Mouse (Mus musculus) brain, embryonic 18.5 days (tissue): ENCODE measurements at regions not wholly inside any gene's neighbourhood (a gene's known extent, or its start where the extent isn't known, plus 50 kb on each side); places are given as distances from the start of the nearest gene placed in this dataset.

Source experiments
- DNase-seq: peaks from one replicate; pipeline ENCODE4 v3.0.0-alpha.2; 2012; ENCODE audit warnings: low read depth, low spot score

DNA sequence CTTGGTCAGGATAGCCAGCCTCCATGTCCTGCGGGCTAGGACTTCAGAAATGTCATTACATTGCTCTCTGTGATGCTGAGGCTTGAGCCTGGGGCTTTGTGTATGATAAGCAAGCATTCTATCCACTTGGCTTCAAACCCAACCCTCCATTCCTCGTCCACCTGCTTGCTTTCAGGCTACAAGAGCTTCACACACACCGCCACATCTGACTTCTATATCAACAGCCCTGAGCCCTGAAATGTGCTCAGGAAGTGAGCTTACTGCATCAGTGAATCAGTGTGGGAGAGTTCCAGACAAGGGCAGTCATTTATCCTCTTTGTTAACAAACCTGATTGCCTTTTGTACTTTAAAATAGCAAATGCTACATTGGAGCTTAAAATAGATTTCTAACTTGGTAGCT lies 377.5 kb upstream of the Adgrl2 start:
- no peak for DNase-seq

GRCm38 (mm10) chr3:149360164-149360563 lies 369.8 kb upstream of the Adgrl2 start:
- DNase-seq: no peak

GRCm38 (mm10) chr3:149358570-149359193 lies 368.3 kb upstream of the Adgrl2 start:
- no peak for DNase-seq

- no peak for DNase-seq
Measured at GRCm38 (mm10) chr3:149357903-149358569, 367.7 kb upstream of the Adgrl2 start.

- DNase-seq: no peak
Measured at GRCm38 (mm10) chr3:149357121-149357520, 366.8 kb upstream of the Adgrl2 start.

GRCm38 (mm10) chr3:149355362-149355761 lies 365.0 kb upstream of the Adgrl2 start:
- DNase-seq: no peak

DNA sequence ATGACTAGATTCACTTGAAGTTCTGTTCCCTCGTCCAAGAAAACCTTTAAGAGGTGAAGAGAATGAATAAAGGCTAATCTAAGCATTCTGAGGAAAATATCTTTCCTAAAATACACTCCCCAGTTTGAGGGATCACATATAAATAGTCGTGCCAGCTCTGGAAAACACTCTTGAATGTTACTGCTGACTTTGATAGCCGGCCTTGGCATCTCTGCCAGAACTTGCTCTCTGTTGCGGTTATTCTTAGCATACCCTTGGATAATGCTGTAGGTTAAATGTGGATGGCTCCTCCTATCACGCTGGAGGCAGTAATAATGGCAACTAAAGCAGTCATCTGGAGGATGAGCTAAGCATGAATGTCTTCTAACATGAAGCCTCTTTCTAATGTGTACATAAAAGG lies 363.6 kb upstream of the Adgrl2 start:
- DNase-seq: no peak

- no peak for DNase-seq
Measured at GRCm38 (mm10) chr3:149352546-149352945, 362.2 kb upstream of the Adgrl2 start.

- DNase-seq: no peak
Measured at GRCm38 (mm10) chr3:149349731-149350130, 359.4 kb upstream of the Adgrl2 start.

DNA sequence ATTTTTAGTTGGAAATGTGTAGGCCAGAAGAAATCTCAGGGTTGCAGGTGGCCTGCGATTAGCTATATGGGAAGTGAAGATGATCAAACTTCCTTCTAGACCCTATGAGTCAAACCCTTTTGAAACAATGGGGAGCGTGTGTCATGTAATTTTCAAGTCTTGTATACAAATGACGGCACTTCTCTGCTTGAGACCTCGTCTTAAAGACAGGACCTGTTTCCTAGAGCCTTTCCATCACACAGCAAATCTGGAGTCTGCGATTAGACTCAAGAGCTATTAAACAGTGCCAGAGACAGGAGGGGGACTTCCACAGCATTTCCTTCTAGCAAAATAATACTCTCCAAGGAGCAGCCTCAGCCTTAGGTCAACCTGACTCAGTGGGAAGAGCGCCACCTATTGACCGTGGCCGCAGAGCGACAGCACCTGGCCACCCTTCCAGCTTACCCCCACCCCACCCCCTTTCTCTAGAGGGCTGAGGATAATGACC lies 358.9 kb upstream of the Adgrl2 start:
- DNase-seq: no peak

DNA sequence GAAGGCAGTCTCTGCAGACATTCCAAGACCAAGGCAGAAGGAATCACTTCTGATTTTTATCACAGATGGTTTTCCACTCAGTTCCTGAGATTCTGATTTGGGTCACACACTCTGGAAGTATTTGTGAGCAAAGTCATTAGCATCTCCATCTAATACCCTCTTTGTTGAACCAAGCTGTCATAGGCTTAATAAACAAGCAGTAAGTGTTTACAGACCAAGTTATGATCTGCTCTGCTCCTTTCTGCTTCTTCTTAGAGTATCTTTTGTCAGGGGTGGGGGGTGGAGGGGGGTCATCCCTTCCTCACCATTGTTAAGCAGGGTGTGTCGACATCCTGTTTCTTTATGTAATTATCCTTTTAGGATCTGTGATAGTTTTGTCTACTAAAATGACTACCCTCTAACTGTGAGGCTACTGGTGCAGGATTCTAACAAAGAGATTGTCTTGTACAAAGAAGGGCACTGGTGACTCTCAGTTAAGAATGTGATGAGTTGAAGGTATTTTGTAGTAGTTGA lies 358.2 kb upstream of the Adgrl2 start:
- DNase-seq: no peak

GRCm38 (mm10) chr3:149347241-149347992 lies 357.1 kb upstream of the Adgrl2 start:
- no peak for DNase-seq

GRCm38 (mm10) chr3:149342511-149342910 lies 352.2 kb upstream of the Adgrl2 start:
- no peak for DNase-seq

DNA sequence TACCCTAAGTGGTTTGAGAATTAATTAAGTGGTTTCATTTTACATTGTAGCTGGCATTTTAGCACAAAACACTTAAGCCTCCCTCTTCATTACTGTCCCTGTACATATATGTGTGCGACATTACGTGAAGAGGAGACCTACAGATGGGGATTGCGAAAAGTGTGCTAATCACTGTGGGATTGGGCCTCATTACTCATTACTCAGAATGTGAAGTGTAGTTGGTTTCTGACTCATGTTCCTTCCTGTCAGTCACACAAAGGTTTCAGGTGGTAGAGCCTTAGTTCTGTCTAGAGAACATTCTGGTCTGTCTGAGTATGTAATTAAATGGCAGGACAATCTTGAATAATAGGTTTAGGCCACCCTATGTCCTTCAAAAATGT lies 349.0 kb upstream of the Adgrl2 start:
- no peak for DNase-seq

- DNase-seq: no peak
Measured at GRCm38 (mm10) chr3:149338684-149339373, 348.5 kb upstream of the Adgrl2 start.

DNA sequence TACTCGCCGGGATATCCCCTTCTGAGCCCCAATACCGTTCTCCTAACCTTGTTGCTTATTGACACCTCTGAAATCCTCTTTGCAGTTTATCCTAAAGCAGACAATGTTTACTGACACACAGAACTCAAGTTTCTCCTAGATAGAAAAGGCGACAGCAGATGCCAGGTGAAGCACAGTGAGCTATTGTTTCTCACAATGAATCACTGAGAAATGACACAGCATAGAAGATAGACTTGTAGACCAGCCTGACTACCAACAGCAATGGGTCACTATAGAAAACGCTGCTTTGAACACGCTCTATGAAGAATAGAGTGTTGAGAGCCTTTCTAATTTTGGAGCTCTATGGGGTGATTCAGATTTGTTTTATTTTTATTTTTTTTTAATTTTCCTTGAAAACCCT lies 344.9 kb upstream of the Adgrl2 start:
- no peak for DNase-seq

- no peak for DNase-seq
Measured at GRCm38 (mm10) chr3:149333607-149334006, 343.3 kb upstream of the Adgrl2 start.

GRCm38 (mm10) chr3:149333131-149333530 lies 342.8 kb upstream of the Adgrl2 start:
- DNase-seq: no peak

DNA sequence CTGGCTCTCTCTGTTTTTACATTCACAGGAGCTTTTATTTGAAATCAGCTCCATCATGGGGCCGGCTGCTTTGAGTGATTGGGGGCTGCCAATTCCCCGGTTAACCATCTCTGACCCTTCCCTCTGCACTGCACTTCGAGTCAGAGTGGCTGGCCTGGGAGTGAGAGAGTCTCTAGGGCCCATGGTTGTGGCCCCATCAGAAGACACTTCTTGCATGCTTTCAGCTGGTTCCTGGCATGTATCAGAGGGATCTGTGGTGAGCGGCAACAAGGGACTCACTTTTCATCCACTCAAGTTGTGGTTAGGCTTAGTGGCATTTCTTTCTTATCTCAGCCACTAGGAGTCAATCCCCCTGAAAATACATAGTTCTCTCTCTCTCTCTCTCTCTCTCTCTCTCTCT lies 341.8 kb upstream of the Adgrl2 start:
- DNase-seq: no peak

DNA sequence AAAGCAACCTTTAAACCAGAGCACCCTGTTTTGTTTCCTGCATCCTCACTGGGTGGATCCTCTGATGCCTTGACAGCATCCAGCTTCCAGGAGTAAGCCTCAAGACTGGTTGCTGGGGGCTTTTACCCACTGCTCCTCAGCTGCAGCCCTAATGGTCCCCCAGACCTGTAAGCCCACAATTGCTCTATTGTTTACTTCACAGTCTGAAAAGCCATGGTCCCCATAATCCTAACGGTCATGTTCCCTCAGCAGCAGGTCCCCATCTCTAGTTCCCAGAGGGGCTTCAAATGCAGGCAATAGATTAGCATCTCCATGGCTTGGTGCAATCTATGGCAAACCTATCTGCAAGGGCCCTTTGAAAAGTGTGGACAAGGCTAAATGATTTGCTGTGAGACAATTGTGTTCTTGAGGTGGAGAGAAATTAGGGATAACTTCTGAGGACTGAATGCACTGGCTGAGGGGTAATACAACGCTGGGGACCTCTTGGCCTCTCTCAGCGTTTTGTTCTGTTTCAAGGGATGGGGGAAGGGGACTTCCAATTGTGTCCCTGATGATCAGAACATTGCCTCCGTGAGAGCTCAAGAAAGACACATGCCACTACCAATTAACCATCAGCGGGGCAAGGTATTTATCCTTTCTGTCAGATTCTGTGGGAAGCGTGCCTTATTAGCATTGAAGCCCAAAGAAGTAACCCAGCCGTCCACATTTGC lies 341.1 kb upstream of the Adgrl2 start:
- DNase-seq: no peak

- DNase-seq: no peak
Measured at GRCm38 (mm10) chr3:149330716-149331115, 340.4 kb upstream of the Adgrl2 start.
